ENCODE assay signal across 23 mouse cellular contexts in the genomic region with DNA sequence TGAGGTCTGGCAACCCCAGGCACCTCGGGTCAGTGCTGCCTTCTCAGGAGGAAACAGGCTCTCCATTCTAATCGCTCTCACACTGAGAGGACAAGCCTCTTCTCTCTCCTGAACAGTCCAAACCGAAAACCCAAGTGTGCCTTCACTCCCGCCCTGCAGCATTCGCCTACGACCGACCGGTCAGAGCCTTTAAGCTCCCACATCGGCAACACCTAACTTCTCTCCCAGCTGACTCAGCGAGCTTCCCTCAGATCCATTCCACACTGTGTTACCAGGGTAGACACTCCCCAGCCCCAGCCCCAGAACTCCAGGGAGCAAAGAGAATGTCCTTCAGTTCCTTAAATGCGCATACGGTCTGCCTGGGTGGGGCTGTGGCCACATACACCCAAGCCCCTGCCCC. TPM values are rescaled to one million over a fixed set of nuclear protein-coding genes. Genes with fewer than 3 reads are reported as not detected.
DNase-seq lines count a peak whose midpoint lies in the region; ATAC-seq and TF ChIP-seq lines count a peak whose summit lies in the region.
"Had no signal": no experiment of that assay in that cellular context is flagged by ENCODE, and none has a peak within 500 bp of the region (broad histone marks: within the 10 kb centered on the region; RNA-seq: fewer than 3 reads in every experiment).

No protein-coding gene starts in this region.

- no peaks in the 10 kb centered on the region for H3K27me3 ChIP-seq in ES-Bruce4 (ENCODE audit: control insufficient read depth, insufficient read depth, low read length, poor library complexity, severe bottlenecking)
- H3K27me3 ChIP-seq in hindbrain, embryonic 14.5 days (ENCODE audit: control insufficient read depth, insufficient read depth, low read length) = no peaks in the 10 kb centered on the region
- H3K27me3 ChIP-seq: embryonic facial prominence, embryonic 13.5 days; embryonic facial prominence, embryonic 15.5 days; forebrain, embryonic 12.5 days had no signal

- TF ChIP-seq POLR2A in ES-Bruce4 (IDR thresholded peaks at IDR 0.05; ENCODE audit: insufficient read depth, low read length) = no peak

- no peak overlapping the region for H3K4me2 ChIP-seq in hindbrain, embryonic 14.5 days (replicated peaks)
- H3K4me2 ChIP-seq: embryonic facial prominence, embryonic 13.5 days; embryonic facial prominence, embryonic 15.5 days; forebrain, embryonic 12.5 days had no signal

- intact Hi-C loops in heart, postnatal 25 days (cut with DNase I) = no loop called here

- peak; percentile 69; the same call in 1 of the 2 replicates for TF ChIP-seq EP300 in ES-Bruce4 (IDR thresholded peaks at IDR 0.05; ENCODE audit: insufficient read depth, low read depth, low read length)

- no peak for ATAC-seq in hindbrain, embryonic 14.5 days (ENCODE audit: low FRiP score)
- ATAC-seq: forebrain, embryonic 14.5 days; forebrain, embryonic 16.5 days had no signal

- H3K4me1 ChIP-seq in ES-Bruce4 (ENCODE audit: control insufficient read depth, insufficient read depth, low read length) (peaks cover 10% of the 10 kb centered on the region), ES-E14 (ENCODE audit: control insufficient read depth in 2 of 2, insufficient read depth in 2 of 2, low read length in 2 of 2, poor library complexity in 1 of 2) (peaks cover 17 to 35% of the 10 kb centered on the region in 2 experiments)
- no peaks in the 10 kb centered on the region for H3K4me1 ChIP-seq in hindbrain, embryonic 14.5 days (replicated peaks; ENCODE audit: control insufficient read depth, insufficient read depth, low read length)
- H3K4me1 ChIP-seq: embryonic facial prominence, embryonic 13.5 days; embryonic facial prominence, embryonic 15.5 days; forebrain, embryonic 10.5 days; forebrain, embryonic 12.5 days had no signal

- no peak for TF ChIP-seq CTCF in ES-Bruce4 (IDR thresholded peaks at IDR 0.05; ENCODE audit: low read depth, low read length)

- WGBS in hindbrain, embryonic 14.5 days = 95% methylated on average over 12 of the region's 12 CpGs

- H3K36me3 ChIP-seq in ES-Bruce4 (ENCODE audit: control insufficient read depth, insufficient read depth, low read length, poor library complexity, severe bottlenecking) (peaks cover 67% of the 10 kb centered on the region), ES-E14 (ENCODE audit: control insufficient read depth, insufficient read depth, low read length, poor library complexity, severe bottlenecking) (peaks cover 66% of the 10 kb centered on the region)
- H3K36me3 ChIP-seq in hindbrain, embryonic 14.5 days (replicated peaks; ENCODE audit: control insufficient read depth, insufficient read depth) = peaks cover 84% of the 10 kb centered on the region

- H3K9me3 ChIP-seq in ES-Bruce4 (replicated peaks; ENCODE audit: control insufficient read depth, insufficient read depth, low read length, poor library complexity, severe bottlenecking) = no peaks in the 10 kb centered on the region
- no peaks in the 10 kb centered on the region for H3K9me3 ChIP-seq in ES-E14 (ENCODE audit: control insufficient read depth, insufficient read depth, low read depth, low read length)
- no peaks in the 10 kb centered on the region for H3K9me3 ChIP-seq in hindbrain, embryonic 14.5 days (ENCODE audit: control insufficient read depth, low read length)
- H3K9me3 ChIP-seq: embryonic facial prominence, embryonic 13.5 days; embryonic facial prominence, embryonic 15.5 days; forebrain, embryonic 10.5 days had no signal

- H3K27ac ChIP-seq in ES-Bruce4 (ENCODE audit: insufficient read depth, low read length) = peak overlapping the region; percentile 76
- H3K27ac ChIP-seq in ES-E14 (ENCODE audit: insufficient read depth, low read depth, low read length, poor library complexity, severe bottlenecking) = peak overlapping the region; percentile 58
- no peak overlapping the region for H3K27ac ChIP-seq in hindbrain, embryonic 14.5 days
- H3K27ac ChIP-seq: embryonic facial prominence, embryonic 13.5 days; embryonic facial prominence, embryonic 15.5 days; forebrain, embryonic 10.5 days; forebrain, embryonic 12.5 days had no signal

- H3K9ac ChIP-seq in ES-Bruce4 (ENCODE audit: low read depth, poor library complexity, severe bottlenecking) = no peak overlapping the region
- H3K9ac ChIP-seq in ES-E14 (ENCODE audit: insufficient read depth, low read depth, low read length, poor library complexity, severe bottlenecking) = peak overlapping the region; percentile 9; the same call in 1 of the 2 replicates
- H3K9ac ChIP-seq in hindbrain, embryonic 14.5 days = no peak overlapping the region
- H3K9ac ChIP-seq: embryonic facial prominence, embryonic 13.5 days; embryonic facial prominence, embryonic 15.5 days; forebrain, embryonic 12.5 days had no signal

- in situ Hi-C loops in ES-E14 (cut with MboI; ENCODE audit: low sequenced_read_pairs in 2 of 2, unreplicated experiment in 2 of 2) = no loop called here

- H3K4me3 ChIP-seq in ES-Bruce4 (ENCODE audit: low read depth, low read length) = 0 out of 2 replicates have a peak overlapping the region, but pooled peaks have one; percentile 20
- 0 out of 4 replicates have a peak overlapping the region, but pooled peaks of 1 of the 2 experiments have one; percentile 19 for H3K4me3 ChIP-seq in ES-E14 (ENCODE audit: insufficient read depth in 1 of 2, low read depth in 1 of 2, low read length in 2 of 2, poor library complexity in 1 of 2, severe bottlenecking in 1 of 2)
- no peak overlapping the region for H3K4me3 ChIP-seq in hindbrain, embryonic 14.5 days (replicated peaks; ENCODE audit: low read length)
- H3K4me3 ChIP-seq: embryonic facial prominence, embryonic 13.5 days; embryonic facial prominence, embryonic 15.5 days; erythroblast, embryonic 14.5 days; forebrain, embryonic 10.5 days; forebrain, embryonic 12.5 days had no signal

- DNase-seq in ES-E14 (ENCODE audit: low read depth, low spot score) (no peak), ZHBTc4 (ENCODE audit: low read depth, low spot score) (peak; percentile 87)
- DNase-seq in spleen, postnatal 10 days (ENCODE audit: low spot score in 2 of 2) = no peak
- DNase-seq in heart, postnatal 25 days (ENCODE audit: low spot score) = no peak
- no peak for DNase-seq in hindbrain, embryonic 14.5 days (ENCODE audit: low spot score)
- DNase-seq: adrenal gland, adult 2 months; adrenal gland, postnatal 10 days; adrenal gland, postnatal 25 days; cerebellum, adult 11 months; cerebellum, adult 18-20 months; cerebellum, adult 8-10 months; cerebellum, adult 9-11 months; cerebellum, postnatal 14 days; cerebellum, postnatal 36 days; embryo, embryonic 11 days had no signal

TF ChIP-seq in ES-E14, 5 proteins besides CTCF, POLR2A, EP300 and RAD21:
- TF ChIP-seq MAFK (IDR thresholded peaks at IDR 0.05; ENCODE audit: insufficient read depth, low read depth, low read length) (no peak), ZC3H11A (IDR thresholded peaks at IDR 0.05; ENCODE audit: borderline replicate concordance, low read depth, low read length) (no peak), ZNF384 (IDR thresholded peaks at IDR 0.05; ENCODE audit: low read depth, low read length) (no peak), HCFC1 (IDR thresholded peaks at IDR 0.05; ENCODE audit: borderline replicate concordance, insufficient read depth, low read length) (no peak)

RNA-seq across cellular contexts. Expression of gene Got1, which starts 19.0 kb away (rescaled TPM):
- 148 and 152 TPM in 2 replicates for polyA plus RNA-seq in ES-Bruce4 (2011; ENCODE audit: insufficient read depth, insufficient read length, low read depth, missing spikeins)
- total RNA-seq in ES-E14 (2012; rRNA removed) = 77.3 and 81.8 TPM in 2 replicates
- 1,000 to 10,000 TPM in 1 of 2 experiments, 100 to 1,000 TPM in 1; 915 to 1,100 TPM for total RNA-seq in heart, postnatal 25 days (2021)
- 81.7 and 91.6 TPM in 2 replicates for polyA plus RNA-seq in hindbrain, embryonic 14.5 days (2014; fragmentation: Nextera tagmentation; extraction: Ambion mirVana)

Comparison
In these comparisons a context has a peak if more than half of its experiments do, and no peak if none do; other contexts are left out.
1. RNA of gene Got1, which starts 19.0 kb away (total RNA-seq): 915 to 1,100 TPM in heart, postnatal 25 days; 77.3 to 81.8 TPM in ES-E14; every median in the first group is over 10 times any median in the second.